Mouse (Mus musculus) testis, postnatal 14 days (tissue): ENCODE results near the gene Fmo2.

Experiments
- DNase-seq: peaks from one replicate; pipeline ENCODE4 v3.0.0; 2021; ENCODE audit warnings: low spot score

The Fmo2 gene

GRCm38 (mm10) chr1:162897838-162898811 is at the start of gene Fmo2:
Gene Fmo2 (minus strand): TSS chr1:162898726.
- peak; percentile 19 for DNase-seq

GRCm38 (mm10) chr1:162947934-162948333 is 49.4 kb upstream of the Fmo2 start:
- DNase-seq, result no peak

- no peak for DNase-seq
Observed at GRCm38 (mm10) chr1:162946837-162947558, 48.5 kb upstream of the Fmo2 start.

- DNase-seq, result no peak
Observed at GRCm38 (mm10) chr1:162943700-162944099, 45.2 kb upstream of the Fmo2 start.

- no peak for DNase-seq
Observed at GRCm38 (mm10) chr1:162938696-162939351, 40.3 kb upstream of the Fmo2 start.

- DNase-seq, result peak; percentile 8
Observed at GRCm38 (mm10) chr1:162937970-162938695, 39.6 kb upstream of the Fmo2 start.

GRCm38 (mm10) chr1:162937415-162937814 is 38.9 kb upstream of the Fmo2 start, which contains the start of gene Fmo6:
Gene Fmo6 (minus strand): TSS chr1:162937515.
- no peak for DNase-seq

GRCm38 (mm10) chr1:162934374-162935012 is 36.0 kb upstream of the Fmo2 start:
- DNase-seq, result no peak

- no peak for DNase-seq
Observed at GRCm38 (mm10) chr1:162932386-162932785, 33.9 kb upstream of the Fmo2 start.

GRCm38 (mm10) chr1:162931880-162932279 is 33.4 kb upstream of the Fmo2 start:
- DNase-seq, result no peak

- DNase-seq, result no peak
Observed at GRCm38 (mm10) chr1:162931310-162931875, 32.9 kb upstream of the Fmo2 start.

- no peak for DNase-seq
Observed at GRCm38 (mm10) chr1:162930631-162931030, 32.1 kb upstream of the Fmo2 start.

- DNase-seq, result no peak
Observed at GRCm38 (mm10) chr1:162929146-162929545, 30.6 kb upstream of the Fmo2 start.

GRCm38 (mm10) chr1:162925121-162925520 is 26.6 kb upstream of the Fmo2 start:
- no peak for DNase-seq

GRCm38 (mm10) chr1:162916661-162917060 is 18.1 kb upstream of the Fmo2 start:
- no peak for DNase-seq

- no peak for DNase-seq
Observed at GRCm38 (mm10) chr1:162914932-162915556, 16.5 kb upstream of the Fmo2 start.

- DNase-seq, result no peak
Observed at GRCm38 (mm10) chr1:162912085-162912484, 13.6 kb upstream of the Fmo2 start.

GRCm38 (mm10) chr1:162901879-162902278 is 3.4 kb upstream of the Fmo2 start:
- DNase-seq, result no peak

- no peak for DNase-seq
Observed at GRCm38 (mm10) chr1:162895900-162896299, 2.6 kb downstream of the Fmo2 start.

GRCm38 (mm10) chr1:162893014-162893413 is 5.5 kb downstream of the Fmo2 start:
- DNase-seq, result no peak
